Mouse (Mus musculus) lung, embryonic 16.5 days (tissue): Measurements from ENCODE around the gene Galnt17. TPM values are rescaled to one million over a fixed set of nuclear protein-coding genes. Genes with fewer than 3 reads are reported as not detected.

ENCODE experiments used
- ATAC-seq: fragments of 200-750 bp; cut with Nextera tagmentation; 2 replicates; pipeline ENCODE4 v1.8.0; 2017; ENCODE audit warnings: low read depth, mild to moderate bottlenecking, moderate library complexity
- H3K27ac ChIP-seq: fragments of 300-500 bp; sonication (generic); 2 replicates; pipeline ENCODE4 v1.5.1; 2014; ENCODE audit warnings: mild to moderate bottlenecking, control low read depth, low read length
- H3K27me3 ChIP-seq: fragments of 300-500 bp; sonication (generic); 2 replicates; pipeline ENCODE4 v1.6.1; 2014; ENCODE audit warnings: low read depth, low read length, mixed read lengths; ENCODE audit not compliant: control insufficient read depth, insufficient read depth
- H3K36me3 ChIP-seq: fragments of 300-500 bp; sonication (generic); 2 replicates; pipeline ENCODE4 v1.6.1; 2014; ENCODE audit warnings: low read length; ENCODE audit not compliant: control insufficient read depth, insufficient read depth
- H3K4me1 ChIP-seq: fragments of 300-500 bp; sonication (generic); replicated peaks from 2 replicates; pipeline ENCODE4 v1.6.1; 2014; ENCODE audit warnings: low read length, mixed read lengths; ENCODE audit not compliant: control insufficient read depth, insufficient read depth
- H3K4me2 ChIP-seq: fragments of 300-500 bp; sonication (generic); 2 replicates; pipeline ENCODE4 v1.6.1; 2014; ENCODE audit warnings: low read depth, low read length, control low read depth
- H3K4me3 ChIP-seq: fragments of 300-500 bp; sonication (generic); 2 replicates; pipeline ENCODE4 v1.5.1; 2014; ENCODE audit warnings: mild to moderate bottlenecking, low read length, control low read depth
- H3K9ac ChIP-seq: fragments of 300-500 bp; sonication (generic); 2 replicates; pipeline ENCODE4 v1.6.1; 2014; ENCODE audit warnings: low read length, control low read depth
- H3K9me3 ChIP-seq: fragments of 300-500 bp; sonication (generic); 2 replicates; pipeline ENCODE4 v1.6.1; 2016; ENCODE audit warnings: low read length; ENCODE audit not compliant: control insufficient read depth
- WGBS: fragments of 180-500 bp; shearing (Covaris S2); extraction: QIAGEN DNeasy Blood & Tissue Kit; methylation state at CpG from one replicate; pipeline ENCODE4 v1.1.7; 2014; 5-methylcytosine and 5-hydroxymethylcytosine counted together
- polyA plus RNA-seq: library from polyadenylated mRNA; unstranded; fragments of >200 nt; fragmentation: Nextera tagmentation; extraction: Ambion mirVana; gene quantifications from 2 replicates; pipeline ENCODE4 v1.2.1, GENCODE M21; 2015

The Galnt17 gene
- polyA plus RNA-seq, 1 experiment from 2014 or later: 0.80 TPM

DNA sequence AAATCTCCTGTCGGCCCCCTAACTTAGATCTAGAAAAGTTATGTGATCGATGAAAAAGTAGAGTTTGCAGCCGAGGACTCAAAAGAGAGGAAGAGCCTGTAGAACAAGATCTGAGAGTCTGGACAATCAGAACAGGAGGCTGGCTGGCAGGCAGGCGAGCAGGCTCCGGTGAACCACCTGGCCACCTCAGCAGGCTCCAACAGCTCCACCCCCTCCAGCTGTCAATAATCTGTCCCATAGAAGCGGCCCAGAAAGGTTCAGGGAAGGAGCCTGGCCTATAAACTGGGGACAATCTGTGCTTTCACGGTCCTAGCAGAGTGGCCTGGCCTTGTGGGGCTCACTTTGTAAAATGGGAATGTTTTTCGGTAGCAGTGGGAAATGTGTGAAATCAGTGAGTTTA is 437.2 kb downstream of the Galnt17 start:
- Histone ChIP-seq H3K9me3 (no peaks in the 10 kb centered on the region), H3K4me2 (no peak overlapping the region), H3K9ac (no peak overlapping the region), H3K27ac (no peak overlapping the region), H3K36me3 (no peaks in the 10 kb centered on the region), H3K4me1 (no peaks in the 10 kb centered on the region), H3K27me3 (no peaks in the 10 kb centered on the region), H3K4me3 (no peak overlapping the region)
- 33% methylated on average over 8 of the region's 8 CpGs for WGBS
- no peak for ATAC-seq

GRCm38 (mm10) chr5:130869869-130870268 is 438.4 kb downstream of the Galnt17 start:
- ATAC-seq: no peak
- Histone ChIP-seq H3K4me2 (no peak overlapping the region), H3K4me1 (no peaks in the 10 kb centered on the region), H3K9ac (no peak overlapping the region), H3K36me3 (no peaks in the 10 kb centered on the region), H3K9me3 (no peaks in the 10 kb centered on the region), H3K27me3 (no peaks in the 10 kb centered on the region), H3K27ac (no peak overlapping the region), H3K4me3 (no peak overlapping the region)
- WGBS: 81% methylated on average over 1 of the region's 1 CpGs

GRCm38 (mm10) chr5:130862302-130862701 is 446.0 kb downstream of the Galnt17 start:
- Histone ChIP-seq H3K9me3 (no peaks in the 10 kb centered on the region), H3K4me2 (no peak overlapping the region), H3K4me1 (no peaks in the 10 kb centered on the region), H3K36me3 (no peaks in the 10 kb centered on the region), H3K27ac (no peak overlapping the region), H3K4me3 (no peak overlapping the region), H3K9ac (no peak overlapping the region), H3K27me3 (no peaks in the 10 kb centered on the region)
- ATAC-seq: no peak
- WGBS: 48% methylated on average over 5 of the region's 5 CpGs

DNA sequence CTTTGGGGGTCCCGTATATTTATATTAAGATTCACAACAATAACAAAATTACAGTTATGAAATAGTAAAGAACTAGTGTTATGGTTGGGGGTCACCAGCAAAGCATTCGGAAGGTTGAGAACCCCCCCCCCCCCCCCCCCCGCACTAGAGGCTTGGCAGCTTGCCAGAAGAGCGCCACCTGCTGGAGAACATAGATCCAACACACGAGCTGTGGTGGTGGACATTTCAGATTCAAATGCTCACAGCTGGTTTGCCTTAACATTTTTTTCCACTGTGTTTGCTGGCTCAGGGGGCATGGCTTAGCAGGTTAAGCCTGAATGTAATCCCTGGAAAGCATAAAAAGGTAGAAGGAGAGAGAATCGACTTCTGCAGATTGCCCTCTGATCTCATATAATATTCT is 448.6 kb downstream of the Galnt17 start:
- 32% methylated on average over 5 of the region's 6 CpGs for WGBS
- Histone ChIP-seq H3K36me3 (no peaks in the 10 kb centered on the region), H3K4me1 (no peaks in the 10 kb centered on the region), H3K9me3 (no peaks in the 10 kb centered on the region), H3K4me3 (no peak overlapping the region), H3K9ac (no peak overlapping the region), H3K27me3 (no peaks in the 10 kb centered on the region), H3K4me2 (no peak overlapping the region), H3K27ac (no peak overlapping the region)
- ATAC-seq: no peak

DNA sequence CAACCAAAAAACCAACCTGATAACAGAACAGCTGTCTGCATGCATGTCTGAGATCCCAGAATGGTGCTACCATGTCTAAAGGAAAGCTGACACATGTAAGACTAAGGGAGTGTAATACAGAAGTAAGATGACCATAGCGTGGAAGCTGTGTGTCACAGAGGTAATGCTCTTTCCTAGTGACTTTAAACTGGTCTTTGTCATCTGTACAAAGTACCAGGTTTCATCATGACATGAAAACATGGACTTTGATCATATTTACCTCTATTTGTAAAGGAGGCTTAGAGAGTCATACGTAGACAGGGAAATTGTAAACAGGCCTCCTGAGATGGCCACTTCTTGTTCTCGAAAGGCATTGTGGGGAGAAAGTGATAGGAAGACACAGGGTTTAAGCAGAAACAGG is 449.6 kb downstream of the Galnt17 start:
- WGBS: 65% methylated on average over 3 of the region's 3 CpGs

GRCm38 (mm10) chr5:130858148-130858547 is 450.1 kb downstream of the Galnt17 start:
- no peak overlapping the region for H3K9ac ChIP-seq
- H3K4me2 ChIP-seq: no peak overlapping the region
- H3K27ac ChIP-seq: no peak overlapping the region
- 23% methylated on average over 8 of the region's 8 CpGs for WGBS
- H3K9me3 ChIP-seq: no peaks in the 10 kb centered on the region
- no peaks in the 10 kb centered on the region for H3K4me1 ChIP-seq
- ATAC-seq: peak; percentile 37
- H3K27me3 ChIP-seq: no peaks in the 10 kb centered on the region
- H3K4me3 ChIP-seq: no peak overlapping the region
- no peaks in the 10 kb centered on the region for H3K36me3 ChIP-seq

More for the DNA sequence above, 449.6 kb downstream of the Galnt17 start:
- Histone ChIP-seq H3K9ac (no peak overlapping the region), H3K27ac (no peak overlapping the region), H3K9me3 (no peaks in the 10 kb centered on the region), H3K4me2 (no peak overlapping the region), H3K36me3 (no peaks in the 10 kb centered on the region), H3K4me3 (no peak overlapping the region), H3K27me3 (no peaks in the 10 kb centered on the region), H3K4me1 (no peaks in the 10 kb centered on the region)
- no peak for ATAC-seq

GRCm38 (mm10) chr5:130854430-130854829 is 453.9 kb downstream of the Galnt17 start:
- Histone ChIP-seq H3K4me3 (no peak overlapping the region), H3K4me2 (no peak overlapping the region), H3K9ac (no peak overlapping the region), H3K36me3 (no peaks in the 10 kb centered on the region), H3K27me3 (no peaks in the 10 kb centered on the region), H3K27ac (no peak overlapping the region), H3K9me3 (no peaks in the 10 kb centered on the region), H3K4me1 (no peaks in the 10 kb centered on the region)
- ATAC-seq: no peak
- 77% methylated on average over 7 of the region's 7 CpGs for WGBS

DNA sequence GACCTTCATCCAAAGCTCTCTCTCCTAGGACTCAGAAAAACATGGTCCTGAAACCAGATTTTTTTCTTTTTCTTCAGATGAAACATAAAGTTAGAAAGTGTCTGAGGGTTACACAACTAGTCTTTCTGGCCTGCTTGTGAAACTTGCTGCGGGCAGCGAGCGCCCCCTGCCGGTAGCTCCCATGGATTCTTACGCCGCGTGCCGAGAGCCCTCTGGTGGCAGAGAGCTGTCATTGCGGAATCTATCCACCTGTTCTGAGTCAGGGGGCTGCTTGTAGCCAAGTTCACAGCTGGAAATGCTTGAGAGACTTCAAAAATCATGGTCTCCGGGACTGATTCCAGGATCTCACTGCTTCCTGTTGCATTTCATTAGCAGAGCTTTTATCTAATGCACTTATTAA is 454.9 kb downstream of the Galnt17 start:
- H3K4me3 ChIP-seq: no peak overlapping the region
- H3K4me1 ChIP-seq: no peaks in the 10 kb centered on the region
- H3K27ac ChIP-seq: no peak overlapping the region
- WGBS: under 1% methylated on average over 10 of the region's 10 CpGs
- H3K9me3 ChIP-seq: no peaks in the 10 kb centered on the region
- ATAC-seq: peak; percentile 36; the same call in 1 of the 2 replicates
- H3K9ac ChIP-seq: no peak overlapping the region
- H3K27me3 ChIP-seq: no peaks in the 10 kb centered on the region
- H3K4me2 ChIP-seq: no peak overlapping the region
- H3K36me3 ChIP-seq: no peaks in the 10 kb centered on the region

DNA sequence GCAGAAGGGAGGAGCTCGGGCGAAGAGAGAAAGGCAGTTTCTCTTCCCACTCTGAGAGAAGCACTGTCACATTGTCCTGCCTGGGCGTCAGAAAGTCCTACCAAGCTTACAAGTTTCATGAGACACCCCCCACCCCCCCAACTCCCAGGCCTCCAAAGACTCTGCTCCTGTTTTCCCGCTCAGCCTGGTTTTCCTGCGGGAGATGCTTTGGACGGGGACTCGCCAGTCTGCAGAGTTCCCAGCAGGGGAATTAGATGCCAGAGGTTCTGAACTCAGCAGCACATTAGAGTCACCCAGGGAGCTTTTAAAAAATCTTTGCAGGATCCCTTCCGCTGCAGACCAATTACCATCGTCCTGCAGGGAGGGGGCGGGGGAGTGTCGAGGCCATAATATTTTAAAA is 456.1 kb downstream of the Galnt17 start:
- Histone ChIP-seq H3K4me3 (peak overlapping the region; percentile 27; the same call in 1 of the 2 replicates), H3K9me3 (no peaks in the 10 kb centered on the region), H3K27me3 (no peaks in the 10 kb centered on the region), H3K27ac (no peak overlapping the region), H3K4me1 (no peaks in the 10 kb centered on the region), H3K4me2 (peak overlapping the region; percentile 48), H3K36me3 (no peaks in the 10 kb centered on the region), H3K9ac (peak overlapping the region; percentile 53; the same call in 1 of the 2 replicates)
- 12% methylated on average over 11 of the region's 11 CpGs for WGBS
- no peak for ATAC-seq

DNA sequence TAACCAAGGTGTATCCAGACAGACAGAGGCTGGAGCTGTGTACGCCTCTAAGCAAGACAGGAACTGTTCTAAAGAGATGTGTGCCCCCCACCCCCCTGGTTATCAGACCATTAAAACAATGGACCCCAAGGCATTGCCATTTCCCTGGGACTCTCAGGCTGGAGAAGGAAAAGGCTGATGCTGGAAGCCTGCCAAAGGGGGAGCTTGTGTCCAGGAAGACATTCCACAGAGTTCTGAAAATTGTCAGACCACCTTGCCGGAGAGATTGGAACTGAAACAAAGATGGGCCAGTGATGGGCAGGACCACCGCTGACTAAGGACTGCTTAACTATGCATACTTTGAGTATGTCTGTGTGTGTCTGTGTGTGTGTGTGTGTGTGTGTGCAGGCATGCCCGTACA is 458.7 kb downstream of the Galnt17 start:
- Histone ChIP-seq H3K36me3 (no peaks in the 10 kb centered on the region), H3K9me3 (no peaks in the 10 kb centered on the region), H3K27me3 (no peaks in the 10 kb centered on the region), H3K4me3 (no peak overlapping the region), H3K4me2 (no peak overlapping the region), H3K9ac (no peak overlapping the region), H3K27ac (no peak overlapping the region), H3K4me1 (no peaks in the 10 kb centered on the region)
- 46% methylated on average over 4 of the region's 4 CpGs for WGBS
- no peak for ATAC-seq
